Mouse (Mus musculus): ENCODE data around the gene Alkbh7.

Gene Alkbh7

DNA sequence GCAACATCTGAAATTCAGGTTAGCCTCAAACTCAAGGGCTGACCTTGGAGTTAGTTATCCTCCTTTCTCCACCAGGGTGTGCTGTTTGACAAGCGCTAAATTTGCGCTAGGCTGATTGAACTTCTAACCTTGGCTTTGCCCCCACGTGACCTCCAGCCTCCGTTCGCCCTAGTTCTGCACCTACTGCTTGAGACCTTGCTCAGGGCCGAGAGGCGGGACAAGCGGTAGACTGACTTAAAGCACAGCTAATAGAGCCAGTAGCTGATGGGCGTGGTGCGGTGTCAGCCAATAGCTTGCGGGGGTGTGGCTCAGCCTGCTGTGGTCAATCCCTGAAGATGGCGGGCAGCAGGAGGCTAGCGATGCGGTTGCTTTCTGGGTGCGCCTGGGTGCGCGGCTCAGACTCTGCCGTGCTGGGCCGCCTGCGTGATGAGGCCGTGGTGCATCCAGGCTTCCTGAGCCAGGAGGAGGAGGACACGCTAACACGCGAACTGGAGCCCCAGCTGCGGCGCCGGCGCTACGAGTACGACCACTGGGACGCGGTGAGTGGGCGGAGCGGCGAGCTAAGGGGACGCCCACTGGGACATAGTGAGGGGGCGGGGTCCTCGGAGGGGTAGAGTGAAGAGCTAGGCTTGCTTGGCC is at the start of gene Alkbh7:
Gene Alkbh7, plus strand, starts transcription at position 311 of the 639 bp plus-strand sequence.
- peak; percentile 95 for DNase-seq (ENCODE audit: low read depth, low spot score)

DNA sequence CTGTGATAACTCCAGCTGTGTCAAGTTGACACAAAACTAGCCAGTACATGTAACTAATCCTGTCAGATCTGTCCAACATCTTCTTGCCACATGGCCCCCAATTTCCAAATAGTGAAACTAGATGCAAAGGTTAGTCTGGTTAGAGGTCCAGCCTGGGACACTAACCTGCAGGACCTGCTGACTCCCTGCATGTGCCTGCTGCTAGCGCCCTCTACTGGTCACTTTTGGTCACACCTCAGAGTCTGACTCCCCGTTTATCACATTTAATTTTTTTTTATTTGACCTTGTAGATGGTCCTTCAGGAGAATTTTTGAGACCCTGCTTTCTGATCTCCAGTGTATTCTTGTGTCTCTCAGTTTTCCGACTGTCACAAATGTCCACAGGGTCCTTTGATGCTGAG is 46.2 kb upstream of the Alkbh7 start:
- DNase-seq (ENCODE audit: low read depth, low spot score), result no peak

DNA sequence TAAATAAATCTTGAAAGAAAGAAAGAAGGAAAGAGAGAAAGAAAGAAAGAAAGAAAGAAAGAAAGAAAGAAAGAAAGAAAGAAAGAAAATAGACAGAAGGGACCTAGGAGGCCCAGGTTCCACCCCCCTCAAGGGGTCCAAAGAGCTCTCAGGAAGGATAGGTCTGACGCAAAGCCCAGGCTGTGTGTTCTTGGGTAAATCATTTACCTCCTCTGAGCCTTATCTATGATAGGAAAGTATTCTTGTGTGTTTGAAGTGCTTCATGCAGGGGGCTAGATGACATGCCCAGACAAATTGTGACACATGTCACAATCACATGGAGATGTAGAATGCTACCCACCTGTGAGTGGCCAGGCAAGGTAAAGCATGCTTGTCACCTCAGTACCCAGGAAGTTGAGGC is 44.5 kb upstream of the Alkbh7 start:
- DNase-seq (ENCODE audit: low read depth, low spot score), result no peak

DNA sequence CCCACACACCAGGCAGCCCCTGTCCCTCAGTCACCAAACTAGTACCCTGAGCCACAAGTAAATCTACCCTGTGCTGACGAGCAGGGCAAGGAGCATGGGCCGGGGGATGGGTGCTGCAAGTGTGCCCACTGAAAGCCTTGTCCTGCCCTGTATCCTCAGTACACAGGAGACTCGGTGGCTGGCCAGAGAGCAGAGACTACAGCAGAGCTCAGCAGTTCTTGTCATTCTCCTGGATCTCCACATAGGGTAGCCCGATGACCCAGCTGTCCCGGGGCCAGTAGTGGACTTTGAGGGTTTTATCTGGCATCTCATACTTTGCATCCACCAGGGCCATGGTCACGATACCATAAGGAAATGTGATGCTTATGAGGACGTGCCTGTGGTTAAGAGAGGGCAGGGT is 42.3 kb upstream of the Alkbh7 start:
- no peak for DNase-seq (ENCODE audit: low read depth, low spot score)

DNA sequence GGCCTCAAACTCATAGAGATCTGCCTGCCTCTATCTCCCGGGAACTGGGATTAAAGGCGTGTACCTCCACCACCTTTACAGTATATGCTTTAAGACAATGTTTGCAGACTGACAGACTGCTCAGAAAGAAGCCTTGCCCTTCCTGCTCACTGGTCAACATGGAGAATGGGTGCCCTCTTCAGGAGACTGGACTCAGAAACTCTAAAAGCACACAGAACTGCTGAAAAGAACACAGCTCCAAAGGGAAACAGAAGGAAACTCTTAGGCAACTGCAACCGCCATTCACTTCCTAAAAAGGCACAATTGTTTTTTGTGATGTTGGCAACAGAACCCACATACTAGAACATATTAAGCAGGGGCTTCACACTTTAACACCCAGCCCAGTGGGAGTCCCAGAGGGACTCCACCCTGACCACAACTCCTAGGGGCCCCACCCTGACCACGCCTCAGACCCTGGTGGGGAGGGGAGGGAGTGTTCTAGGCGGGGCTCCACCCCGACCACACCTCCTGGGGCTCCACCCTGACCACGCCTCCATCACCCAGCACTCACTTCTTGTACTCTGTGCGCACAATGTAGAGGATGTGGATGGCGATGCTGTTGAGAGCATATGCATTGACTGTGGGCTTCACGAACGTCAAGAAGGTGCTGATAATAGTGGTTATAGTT is 39.2 kb upstream of the Alkbh7 start:
- no peak for DNase-seq (ENCODE audit: low read depth, low spot score)

DNA sequence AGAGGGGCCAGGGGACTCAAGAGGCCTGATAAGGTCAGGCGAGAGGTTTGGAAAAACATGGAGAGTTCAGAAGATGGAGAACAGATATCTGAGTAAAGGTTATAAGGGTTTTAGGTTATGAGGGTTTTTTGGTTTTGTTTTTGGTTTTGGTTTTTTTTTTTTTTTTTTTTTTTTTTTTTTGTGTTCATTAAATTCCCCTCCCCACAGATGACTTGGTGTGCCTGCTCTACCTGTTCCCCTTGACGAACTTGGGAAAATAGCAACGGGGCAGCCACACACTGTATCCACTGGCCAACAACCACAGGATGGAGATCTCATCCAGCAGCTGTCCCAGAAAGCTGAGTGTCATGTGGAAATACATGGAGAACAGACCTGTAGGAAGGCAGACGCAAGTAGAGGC is 38.5 kb upstream of the Alkbh7 start:
- no peak for DNase-seq (ENCODE audit: low read depth, low spot score)

DNA sequence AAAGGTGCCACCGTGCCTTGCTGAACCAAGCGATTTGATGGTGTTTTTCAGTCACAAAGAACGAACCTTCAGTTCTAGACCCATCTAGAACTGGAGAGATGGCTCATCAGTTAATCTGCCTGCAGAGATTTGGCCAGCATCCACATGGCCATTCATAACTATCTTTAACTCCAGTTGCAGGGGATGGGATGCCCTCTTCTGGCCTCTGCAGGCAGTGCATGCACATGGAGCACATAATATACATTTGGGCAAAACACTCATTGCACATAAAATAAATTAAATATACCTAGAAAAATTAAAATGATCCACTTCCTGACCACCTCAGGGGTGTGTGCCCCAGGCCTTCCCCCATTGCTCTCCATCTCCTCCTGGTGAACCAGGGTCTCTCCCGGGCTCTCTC is 35.3 kb upstream of the Alkbh7 start:
- DNase-seq (ENCODE audit: low read depth, low spot score), result no peak

DNA sequence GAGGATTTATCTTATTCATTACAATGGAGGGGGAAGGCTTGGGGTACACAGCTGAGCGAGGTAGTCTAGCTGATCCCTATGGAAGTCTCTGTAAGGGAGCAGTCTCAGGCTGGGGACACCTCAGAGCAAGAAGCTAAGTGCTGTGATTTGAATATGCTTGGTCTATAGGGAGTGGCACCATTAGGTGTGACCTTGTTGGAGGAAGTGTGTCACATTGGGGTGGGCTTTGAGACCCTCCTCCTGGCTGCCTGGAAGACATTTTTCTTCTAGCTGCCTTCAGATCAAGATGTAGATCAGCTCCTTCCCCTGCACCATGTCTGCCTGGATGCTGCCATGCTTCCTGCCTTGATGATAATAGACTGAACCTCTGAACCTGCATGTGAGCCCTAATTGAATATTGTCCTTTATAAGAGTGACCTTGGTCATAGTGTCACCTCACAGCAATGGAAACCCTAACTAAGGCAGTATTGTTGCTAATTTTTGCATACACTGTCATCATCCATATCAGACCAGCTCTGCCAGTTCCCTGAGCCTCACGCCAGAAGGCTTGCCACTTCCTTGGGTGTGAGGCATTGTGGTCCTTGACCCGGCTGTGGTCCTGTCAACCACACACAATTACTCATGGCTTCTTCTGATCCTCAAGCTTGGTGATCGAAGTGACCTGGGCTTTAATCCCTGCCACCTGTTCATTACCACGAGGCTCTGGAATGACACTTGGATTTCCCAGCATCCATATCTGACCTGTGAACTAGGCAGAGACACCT is 34.3 kb upstream of the Alkbh7 start:
- no peak for DNase-seq (ENCODE audit: low read depth, low spot score)

DNA sequence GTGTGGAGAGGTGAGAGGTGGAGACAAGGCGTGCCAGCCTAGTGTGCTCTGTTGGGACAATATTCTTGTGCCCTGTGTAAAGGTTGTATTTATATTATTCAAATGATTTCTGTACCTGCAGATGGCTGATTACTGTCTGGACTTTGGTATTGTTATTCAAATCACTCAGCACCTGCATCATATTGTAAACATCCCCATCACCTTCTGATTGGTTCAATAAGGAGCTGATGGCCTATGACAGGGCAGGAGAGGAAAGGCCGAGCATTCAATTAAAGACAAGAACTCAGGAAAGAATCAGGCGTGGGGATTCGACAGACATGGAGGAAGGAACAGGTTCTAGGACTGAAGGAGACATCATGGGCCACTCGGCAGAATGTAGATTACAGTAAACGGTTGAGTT is 33.5 kb upstream of the Alkbh7 start:
- DNase-seq (ENCODE audit: low read depth, low spot score), result no peak

DNA sequence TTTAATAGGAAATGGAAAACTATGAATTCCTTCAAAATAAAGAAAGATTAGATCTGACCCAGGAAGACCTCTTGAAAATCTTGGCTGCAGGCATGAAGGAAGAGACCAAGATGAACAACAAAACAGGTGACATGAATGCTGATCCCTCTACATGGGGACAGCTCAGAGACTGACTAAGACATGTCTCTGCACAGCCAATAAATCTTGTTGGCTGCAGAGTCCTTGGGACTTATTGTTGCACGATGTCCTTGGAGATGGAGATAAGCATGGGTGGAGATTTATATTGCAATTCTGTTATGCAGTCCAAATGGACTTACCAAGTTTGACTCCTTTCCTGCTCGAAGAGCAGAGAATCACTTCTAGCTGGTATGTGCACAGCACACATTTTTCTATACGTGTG is 27.8 kb upstream of the Alkbh7 start:
- DNase-seq (ENCODE audit: low read depth, low spot score), result no peak

DNA sequence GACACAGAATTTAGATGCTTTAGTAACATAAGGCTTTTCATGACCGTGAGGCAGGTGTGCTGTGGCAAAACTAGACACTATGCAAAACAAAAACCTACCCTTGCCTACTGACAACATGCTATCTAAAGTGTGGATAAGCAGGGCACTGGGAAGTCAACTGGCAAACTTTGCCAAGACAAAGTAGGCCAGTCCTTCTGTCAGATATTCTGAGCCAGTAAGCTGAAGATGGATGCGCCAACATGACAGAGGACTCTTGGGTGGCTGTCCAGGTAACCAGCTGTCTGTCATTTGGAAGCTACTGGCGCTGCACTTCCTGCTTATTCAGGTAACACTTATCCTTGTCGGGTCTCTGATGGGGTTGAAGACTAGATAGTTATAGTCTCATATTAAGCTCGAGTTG is 27.1 kb upstream of the Alkbh7 start:
- no peak for DNase-seq (ENCODE audit: low read depth, low spot score)

DNA sequence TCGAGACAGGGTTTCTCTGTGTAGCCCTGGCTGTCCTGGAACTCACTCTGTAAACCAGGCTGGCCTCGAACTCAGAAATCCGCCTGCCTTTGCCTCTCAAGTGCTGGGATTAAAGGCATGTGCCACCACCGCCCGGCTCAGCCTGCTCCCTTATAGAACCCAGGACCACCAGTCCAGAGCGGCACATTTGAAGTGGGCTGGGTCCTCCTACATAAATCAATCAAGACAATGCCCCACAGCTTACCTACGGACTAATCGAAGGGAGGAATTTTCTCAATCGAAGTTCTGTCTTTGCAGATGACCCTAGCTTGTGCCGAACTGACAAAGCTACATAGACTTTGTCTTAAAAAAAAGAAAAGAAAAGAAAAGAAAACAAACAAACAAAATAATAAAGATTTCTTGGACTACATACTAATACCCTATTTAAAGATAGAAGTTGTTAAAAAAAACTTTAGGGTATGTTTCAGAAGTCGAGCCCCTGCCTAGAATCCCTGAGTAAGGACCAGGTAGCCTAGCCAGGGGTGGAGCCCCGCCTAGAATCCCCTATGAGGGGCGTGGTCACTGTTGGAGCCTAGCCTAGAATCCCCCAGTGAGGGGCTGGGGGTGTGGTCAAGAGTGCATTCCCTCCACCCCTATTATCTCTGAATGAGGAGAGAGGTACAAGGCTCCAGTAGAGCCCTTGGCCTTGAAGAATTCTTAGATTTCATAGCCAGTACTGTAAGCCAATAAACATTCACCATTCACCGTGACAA is 23.0 kb upstream of the Alkbh7 start:
- no peak for DNase-seq (ENCODE audit: low read depth, low spot score)

DNA sequence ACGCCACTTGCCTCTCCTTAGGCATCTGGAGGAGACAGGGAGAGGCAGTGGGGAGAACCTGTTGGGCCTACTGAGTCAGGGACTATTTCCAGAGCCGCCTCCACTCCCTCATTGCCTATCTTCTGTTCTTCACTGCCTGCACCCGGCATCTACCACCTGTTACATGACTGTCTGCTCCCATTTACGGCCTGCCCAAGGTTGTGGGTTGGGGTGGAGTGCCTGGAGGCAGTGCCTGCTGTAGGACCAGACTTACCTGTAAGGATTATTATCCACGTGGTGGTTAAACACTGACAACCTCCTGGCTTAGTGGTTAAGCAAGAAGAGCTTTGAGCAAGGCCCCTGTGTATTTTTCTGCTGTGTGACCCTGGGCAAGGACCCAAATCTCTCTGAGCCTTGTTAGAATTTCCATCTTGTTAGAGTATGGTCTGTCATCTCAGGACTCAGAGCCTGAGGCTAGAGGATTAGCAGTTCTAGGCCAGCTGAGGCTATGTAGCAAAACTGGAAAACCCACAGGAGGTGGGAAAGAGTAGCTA is 22.4 kb upstream of the Alkbh7 start:
- DNase-seq (ENCODE audit: low read depth, low spot score), result no peak

DNA sequence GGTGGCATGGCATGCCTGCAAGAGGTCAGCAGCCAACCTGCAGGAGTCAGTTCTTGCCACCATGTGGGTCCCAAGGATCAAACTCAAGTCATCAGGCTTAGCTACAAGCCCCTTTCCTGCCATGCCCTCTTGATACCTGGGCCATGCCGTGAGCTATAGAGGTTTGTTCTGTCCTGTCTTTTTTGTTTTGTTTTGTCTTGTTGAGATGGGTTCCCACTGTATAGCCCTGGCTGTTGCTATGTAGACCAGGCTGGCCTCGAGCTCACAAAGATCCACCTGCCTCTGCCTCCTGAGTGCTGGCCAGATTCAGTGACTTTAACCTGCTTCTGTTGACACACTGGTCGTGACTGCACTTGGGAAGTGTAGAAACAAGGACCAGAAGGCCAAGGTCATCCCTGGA is 21.7 kb upstream of the Alkbh7 start:
- DNase-seq (ENCODE audit: low read depth, low spot score), result no peak

DNA sequence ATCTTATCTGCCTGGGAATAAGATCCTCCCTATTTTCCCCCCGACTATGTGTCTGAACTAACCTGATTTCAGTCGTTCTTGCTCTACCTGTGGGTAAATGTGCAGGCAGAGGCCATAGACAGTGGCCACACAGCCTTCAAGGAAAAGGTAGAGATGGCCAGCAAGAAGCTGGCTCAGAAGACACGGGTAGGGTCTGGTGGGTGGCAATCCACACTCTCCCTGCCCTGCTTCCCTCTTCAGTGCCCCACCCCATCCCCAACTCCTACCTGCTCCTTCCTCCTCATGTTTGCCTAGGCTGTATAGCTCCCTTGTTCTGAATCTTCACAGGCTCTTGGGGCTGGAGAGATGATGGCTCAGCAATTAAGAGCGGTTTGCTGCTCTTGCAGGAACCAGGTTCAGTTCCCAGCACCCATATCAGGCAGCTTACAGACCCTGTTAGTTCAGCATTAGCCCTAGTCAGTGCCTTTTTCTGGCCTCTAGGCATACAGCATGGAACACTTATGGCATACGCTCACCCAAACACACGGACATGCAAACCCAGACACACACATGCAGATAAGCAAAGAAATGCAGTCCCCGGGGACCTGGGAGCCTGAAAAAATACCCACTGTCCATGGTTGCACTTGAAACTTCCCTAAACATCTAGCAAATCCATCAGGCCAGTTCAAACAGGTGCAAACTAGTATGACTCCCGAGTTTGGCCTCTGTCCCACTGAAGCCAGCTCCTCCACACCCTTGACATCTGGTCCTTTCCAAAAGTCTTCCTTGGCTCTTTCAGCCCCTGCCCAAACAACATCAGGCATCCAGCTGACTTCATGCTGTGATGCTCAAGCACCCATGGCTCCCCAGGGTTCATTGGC is 20.4 kb upstream of the Alkbh7 start:
- no peak for DNase-seq (ENCODE audit: low read depth, low spot score)

DNA sequence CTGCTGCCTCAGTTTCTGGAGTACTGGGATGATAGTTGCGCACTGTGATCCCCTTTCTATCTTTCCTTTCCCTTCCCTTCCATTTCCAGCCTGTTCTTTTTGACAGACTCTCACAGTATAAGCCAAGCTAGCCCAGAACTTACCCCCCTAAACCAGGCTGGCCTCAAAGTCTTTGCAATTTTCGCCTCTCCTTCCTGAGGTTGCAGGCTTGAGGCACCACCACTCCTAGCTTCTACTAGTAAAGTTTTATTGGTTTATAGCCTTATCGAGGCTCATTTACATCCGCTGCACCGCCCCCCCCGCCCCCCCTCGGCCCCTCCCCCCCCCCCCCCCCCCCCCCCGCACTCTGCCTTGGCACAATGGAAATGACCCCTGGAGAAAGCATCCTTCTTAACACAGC is 17.6 kb upstream of the Alkbh7 start:
- DNase-seq (ENCODE audit: low read depth, low spot score), result no peak

DNA sequence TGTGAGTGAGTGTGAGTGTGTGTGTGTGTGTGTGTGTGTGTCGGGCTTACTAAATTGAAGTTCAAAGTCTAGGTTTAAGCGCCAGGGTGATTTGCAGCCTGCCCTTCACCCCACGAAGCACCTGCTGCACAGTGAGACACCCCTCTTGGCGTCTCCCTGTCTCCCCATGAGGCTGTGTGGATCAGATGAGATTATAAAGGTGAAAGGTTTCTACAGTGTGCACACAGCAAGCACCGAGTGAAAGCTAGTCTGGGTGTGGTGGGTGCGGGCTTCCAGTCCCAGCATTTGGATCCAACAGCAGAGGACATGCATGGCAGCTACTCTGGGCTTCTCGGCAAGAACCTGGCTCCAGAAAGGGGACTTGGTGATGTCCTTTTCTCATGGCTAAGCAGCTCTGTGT is 16.1 kb upstream of the Alkbh7 start:
- no peak for DNase-seq (ENCODE audit: low read depth, low spot score)

DNA sequence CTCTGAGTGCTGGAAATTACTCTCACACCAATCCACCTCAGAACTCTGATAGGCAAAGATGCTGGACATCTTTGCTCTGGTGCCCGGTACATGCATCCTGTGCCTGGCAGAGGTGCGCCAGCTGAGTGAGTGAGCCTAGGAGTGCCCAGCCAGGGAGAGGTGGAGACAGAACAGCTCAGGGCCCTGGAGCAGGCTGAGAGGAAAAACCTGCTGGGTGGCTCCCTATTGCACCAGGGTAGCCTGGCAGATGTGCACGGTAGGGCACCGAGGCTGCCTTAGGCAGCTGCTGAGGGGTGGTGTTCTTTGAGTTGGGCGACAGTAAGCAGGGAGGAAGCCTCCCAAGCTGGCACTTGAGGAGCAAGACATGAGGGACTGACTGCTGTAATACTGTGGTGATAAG is 15.1 kb upstream of the Alkbh7 start, which contains the start of gene Acer1:
Gene Acer1, minus strand, starts transcription at position 114 of the 400 bp plus-strand sequence.
- no peak for DNase-seq (ENCODE audit: low read depth, low spot score)

DNA sequence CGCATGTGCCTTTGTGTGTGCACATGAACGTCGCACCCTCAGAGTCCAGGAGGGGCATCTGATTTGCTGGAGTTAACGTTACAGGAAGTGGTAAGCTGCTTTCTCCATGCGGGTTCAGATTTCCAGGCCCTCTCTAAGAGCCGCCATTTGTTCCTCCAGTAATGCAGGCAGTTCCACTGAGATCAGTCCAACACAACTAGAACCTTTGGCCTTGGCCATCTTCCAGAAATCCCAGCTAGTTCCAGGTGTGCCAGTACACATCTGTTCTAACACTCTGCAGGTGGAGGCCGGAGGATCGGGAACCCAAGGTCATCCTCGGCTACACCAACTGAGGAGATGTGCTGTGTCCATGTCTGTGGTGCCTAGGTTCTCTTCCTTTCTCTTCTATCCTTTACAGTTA is 12.3 kb upstream of the Alkbh7 start:
- no peak for DNase-seq (ENCODE audit: low read depth, low spot score)

DNA sequence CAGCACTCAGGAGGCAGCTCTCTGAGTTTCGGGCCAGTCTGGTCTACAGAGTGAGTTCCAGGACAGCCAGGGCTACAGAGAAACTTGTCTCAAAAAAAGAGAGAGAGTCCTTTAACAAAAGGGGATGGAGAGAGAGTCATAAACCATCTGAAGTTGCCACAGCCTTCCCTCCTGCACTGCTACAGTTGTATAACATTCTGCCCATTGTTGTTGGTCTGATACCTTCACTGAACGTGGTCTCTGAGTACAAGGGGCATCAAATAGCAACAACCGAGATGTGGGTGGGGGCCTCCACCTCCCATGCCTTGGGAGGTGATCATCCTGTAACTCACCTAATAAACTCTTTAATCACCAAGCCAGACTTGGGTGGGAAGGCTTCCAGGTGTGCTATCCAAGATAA is 11.5 kb upstream of the Alkbh7 start:
- DNase-seq (ENCODE audit: low read depth, low spot score), result no peak

Data from telencephalon, adult 2 months (tissue).